Mouse (Mus musculus): ENCODE results near the gene Dis3.

- TF ChIP-seq POLR2A (IDR thresholded peaks at IDR 0.05; ENCODE audit: extremely low read depth, insufficient read depth, low read length): no peak
- no peak for TF ChIP-seq CTCF (IDR thresholded peaks at IDR 0.05; ENCODE audit: extremely low read depth, insufficient read depth, low read length)
Observed at GRCm38 (mm10) chr14:99107631-99108187, 8.1 kb upstream of the Dis3 start.

Data from cortical plate, adult 2 months (tissue).